Mouse (Mus musculus) heart, embryonic 11.5 days (tissue): ENCODE measurements around the gene Gpr108. TPM values are rescaled to one million over a fixed set of nuclear protein-coding genes. Genes with fewer than 3 reads are reported as not detected.

Experiments used
- ATAC-seq: fragments of 200-750 bp; cut with Nextera tagmentation; replicated peaks from 2 replicates; pipeline ENCODE4 v1.8.0; 2017; ENCODE audit warnings: moderate library complexity; ENCODE audit not compliant: insufficient number of reproducible peaks, low FRiP score, low TSS enrichment
- H3K27ac ChIP-seq: fragments of 300-500 bp; sonication (generic); 2 replicates; pipeline ENCODE4 v1.5.1; 2014; ENCODE audit warnings: mild to moderate bottlenecking, low read depth, low read length
- H3K27me3 ChIP-seq: fragments of 300-500 bp; sonication (generic); 2 replicates; pipeline ENCODE4 v1.6.1; 2014; ENCODE audit warnings: mild to moderate bottlenecking, low read length, mixed read lengths; ENCODE audit not compliant: control insufficient read depth, insufficient read depth
- H3K36me3 ChIP-seq: fragments of 300-500 bp; sonication (generic); 2 replicates; pipeline ENCODE4 v1.6.1; 2014; ENCODE audit warnings: mild to moderate bottlenecking, low read length, moderate library complexity, mixed read lengths; ENCODE audit not compliant: control insufficient read depth, insufficient read depth
- H3K4me1 ChIP-seq: fragments of 300-500 bp; sonication (generic); 2 replicates; pipeline ENCODE4 v1.6.1; 2014; ENCODE audit warnings: low read length; ENCODE audit not compliant: control insufficient read depth, insufficient read depth
- H3K4me2 ChIP-seq: fragments of 300-500 bp; sonication (generic); 2 replicates; pipeline ENCODE4 v1.6.1; 2014; ENCODE audit warnings: mild to moderate bottlenecking, moderate library complexity
- H3K4me3 ChIP-seq: fragments of 300-500 bp; sonication (generic); 2 replicates; pipeline ENCODE4 v1.5.1; 2014; ENCODE audit warnings: low read depth, low read length
- H3K9ac ChIP-seq: fragments of 300-500 bp; sonication (generic); 2 replicates; pipeline ENCODE4 v1.6.1; 2014; ENCODE audit warnings: mild to moderate bottlenecking, low read depth, low read length, moderate library complexity
- H3K9me3 ChIP-seq: fragments of 300-500 bp; sonication (generic); replicated peaks from 2 replicates; pipeline ENCODE4 v1.6.1; 2016; ENCODE audit warnings: low read length; ENCODE audit not compliant: control insufficient read depth
- WGBS: fragments of 180-500 bp; shearing (Covaris S2); extraction: QIAGEN DNeasy Blood & Tissue Kit; methylation state at CpG from one replicate; pipeline ENCODE4 v1.1.7; 2014; ENCODE audit not compliant: insufficient replicate concordance; 5-methylcytosine and 5-hydroxymethylcytosine counted together
- polyA plus RNA-seq: library from polyadenylated mRNA; unstranded; fragments of >200 nt; fragmentation: Nextera tagmentation; extraction: Ambion mirVana; gene quantifications from 2 replicates; pipeline ENCODE4 v1.2.1, GENCODE M21; 2014

Gpr108 gene
- polyA plus RNA-seq, result 24.0 and 24.7 TPM in 2 replicates

GRCm38 (mm10) chr17:57248201-57248699, at the start of gene Gpr108:
Gpr108 (minus strand) TSS chr17:57248446.
- Histone ChIP-seq H3K27ac (peak within 1 kb of the TSS; percentile 89), H3K27me3 (no peaks in the 10 kb centered on the region), H3K9ac (peak within 1 kb of the TSS; percentile 85), H3K4me3 (peak within 1 kb of the TSS; percentile 81), H3K9me3 (no peaks in the 10 kb centered on the region), H3K36me3 (0 out of 2 replicates have a peak, but pooled peaks cover under 1% of the 10 kb centered on the region), H3K4me2 (peak within 1 kb of the TSS; percentile 94), H3K4me1 (peaks cover 10% of the 10 kb centered on the region)
- 0% methylated on average over 12 of the region's 12 CpGs for WGBS
- ATAC-seq, result peak; percentile 63

GRCm38 (mm10) chr17:57297040-57297439, 48.8 kb upstream of the Gpr108 start:
- no peaks in the 10 kb centered on the region for H3K9me3 ChIP-seq
- H3K27me3 ChIP-seq, result no peaks in the 10 kb centered on the region
- no peak for ATAC-seq
- no peak overlapping the region for H3K4me3 ChIP-seq
- no peak overlapping the region for H3K4me2 ChIP-seq
- H3K36me3 ChIP-seq, result no peaks in the 10 kb centered on the region
- H3K4me1 ChIP-seq, result no peaks in the 10 kb centered on the region
- H3K9ac ChIP-seq, result no peak overlapping the region
- WGBS, result 65% methylated on average over 12 of the region's 12 CpGs
- no peak overlapping the region for H3K27ac ChIP-seq

GRCm38 (mm10) chr17:57295935-57296334, 47.7 kb upstream of the Gpr108 start:
- Histone ChIP-seq H3K4me2 (no peak overlapping the region), H3K4me3 (no peak overlapping the region), H3K27ac (no peak overlapping the region), H3K9ac (no peak overlapping the region), H3K4me1 (no peaks in the 10 kb centered on the region), H3K36me3 (no peaks in the 10 kb centered on the region), H3K27me3 (no peaks in the 10 kb centered on the region), H3K9me3 (no peaks in the 10 kb centered on the region)
- ATAC-seq, result no peak
- 84% methylated on average over 9 of the region's 9 CpGs for WGBS

GRCm38 (mm10) chr17:57292968-57293367, 44.7 kb upstream of the Gpr108 start:
- H3K27ac ChIP-seq, result no peak overlapping the region
- ATAC-seq, result no peak
- H3K4me2 ChIP-seq, result no peak overlapping the region
- H3K36me3 ChIP-seq, result no peaks in the 10 kb centered on the region
- H3K4me3 ChIP-seq, result no peak overlapping the region
- WGBS, result 89% methylated on average over 9 of the region's 9 CpGs
- no peaks in the 10 kb centered on the region for H3K27me3 ChIP-seq
- no peaks in the 10 kb centered on the region for H3K9me3 ChIP-seq
- H3K9ac ChIP-seq, result no peak overlapping the region
- no peaks in the 10 kb centered on the region for H3K4me1 ChIP-seq

GRCm38 (mm10) chr17:57292302-57292701, 44.1 kb upstream of the Gpr108 start:
- 87% methylated on average over 2 of the region's 2 CpGs for WGBS
- no peak for ATAC-seq
- Histone ChIP-seq H3K27ac (no peak overlapping the region), H3K4me1 (no peaks in the 10 kb centered on the region), H3K4me3 (no peak overlapping the region), H3K27me3 (no peaks in the 10 kb centered on the region), H3K9ac (no peak overlapping the region), H3K4me2 (no peak overlapping the region), H3K36me3 (no peaks in the 10 kb centered on the region), H3K9me3 (no peaks in the 10 kb centered on the region)

- no peaks in the 10 kb centered on the region for H3K27me3 ChIP-seq
- no peak overlapping the region for H3K4me3 ChIP-seq
- H3K4me2 ChIP-seq, result no peak overlapping the region
- no peaks in the 10 kb centered on the region for H3K36me3 ChIP-seq
- H3K9me3 ChIP-seq, result no peaks in the 10 kb centered on the region
- H3K27ac ChIP-seq, result peak overlapping the region; percentile 71
- H3K9ac ChIP-seq, result no peak overlapping the region
- no peaks in the 10 kb centered on the region for H3K4me1 ChIP-seq
- 60% methylated on average over 7 of the region's 7 CpGs for WGBS
- no peak for ATAC-seq
Measured at GRCm38 (mm10) chr17:57290671-57291055, 42.4 kb upstream of the Gpr108 start.

- no peaks in the 10 kb centered on the region for H3K36me3 ChIP-seq
- no peak overlapping the region for H3K9ac ChIP-seq
- WGBS, result 54% methylated on average over 9 of the region's 9 CpGs
- ATAC-seq, result peak; percentile 64
- no peak overlapping the region for H3K4me2 ChIP-seq
- no peak overlapping the region for H3K4me3 ChIP-seq
- H3K9me3 ChIP-seq, result no peaks in the 10 kb centered on the region
- H3K4me1 ChIP-seq, result no peaks in the 10 kb centered on the region
- no peaks in the 10 kb centered on the region for H3K27me3 ChIP-seq
- H3K27ac ChIP-seq, result peak overlapping the region; percentile 71
Measured at GRCm38 (mm10) chr17:57290001-57290670, 41.9 kb upstream of the Gpr108 start.

GRCm38 (mm10) chr17:57289252-57289651, 41.0 kb upstream of the Gpr108 start:
- H3K4me3 ChIP-seq, result no peak overlapping the region
- H3K9ac ChIP-seq, result no peak overlapping the region
- H3K27ac ChIP-seq, result peak overlapping the region; percentile 32; the same call in 1 of the 2 replicates
- no peaks in the 10 kb centered on the region for H3K4me1 ChIP-seq
- H3K4me2 ChIP-seq, result no peak overlapping the region
- WGBS, result 78% methylated on average over 5 of the region's 5 CpGs
- no peaks in the 10 kb centered on the region for H3K9me3 ChIP-seq
- no peak for ATAC-seq
- H3K36me3 ChIP-seq, result no peaks in the 10 kb centered on the region
- H3K27me3 ChIP-seq, result no peaks in the 10 kb centered on the region
